Mouse (Mus musculus): Measurements from ENCODE around the gene Gtf2b. TPM values are rescaled to one million over a fixed set of nuclear protein-coding genes. Genes with fewer than 3 reads are reported as not detected.

The Gtf2b gene
- polyA plus RNA-seq, 1 experiment from 2014 or later: 97.8 TPM

Other genes with a start within 250 kb of the Gtf2b start
- gene Gbp7, start 234.7 kb upstream of the Gtf2b start, polyA plus RNA-seq (2016; fragmentation: Nextera tagmentation; extraction: Ambion mirVana): 1.00 and 1.3 TPM in 2 replicates
- gene Gbp3, start 205.0 kb upstream of the Gtf2b start, polyA plus RNA-seq (2016; fragmentation: Nextera tagmentation; extraction: Ambion mirVana): 0.16 and 0.54 TPM in 2 replicates
- not detected in 2 replicates for gene Gbp2b, start 170.2 kb upstream of the Gtf2b start, polyA plus RNA-seq (2016; fragmentation: Nextera tagmentation; extraction: Ambion mirVana)
- 0.06 and 0.17 TPM in 2 replicates for gene Gbp2, start 144.4 kb upstream of the Gtf2b start, polyA plus RNA-seq (2016; fragmentation: Nextera tagmentation; extraction: Ambion mirVana)
- gene Kyat3, start 64.0 kb upstream of the Gtf2b start, polyA plus RNA-seq (2016; fragmentation: Nextera tagmentation; extraction: Ambion mirVana): 9.0 and 10.2 TPM in 2 replicates
- gene Pkn2, start 117.0 kb downstream of the Gtf2b start, polyA plus RNA-seq (2016; fragmentation: Nextera tagmentation; extraction: Ambion mirVana): 37.7 and 52.3 TPM in 2 replicates